Mouse (Mus musculus): ENCODE measurements at regions not wholly inside any gene's neighbourhood (a gene's known extent, or its start where the extent isn't known, plus 50 kb on each side); places are given as distances from the start of the nearest gene placed in this dataset.

GRCm38 (mm10) chr11:91196351-91196750 is 381.0 kb downstream of the Kif2b start:
- TF ChIP-seq CTCF (IDR thresholded peaks at IDR 0.05; ENCODE audit: insufficient read depth, low read length) = no peak
- no peak for TF ChIP-seq POLR2A (IDR thresholded peaks at IDR 0.05; ENCODE audit: borderline replicate concordance, extremely low read depth, low read depth, low read length)
